Mouse (Mus musculus): ENCODE data around the gene Exoc3l. TPM values are rescaled to one million over a fixed set of nuclear protein-coding genes. Genes with fewer than 3 reads are reported as not detected.

The Exoc3l gene
- polyA plus RNA-seq, 1 experiment from 2014 or later: 6.2 TPM

- Histone ChIP-seq H3K27ac (no peak overlapping the region), H3K9ac (0 out of 2 replicates have a peak overlapping the region, but pooled peaks have one; percentile 29), H3K4me2 (peak overlapping the region; percentile 56), H3K36me3 (0 out of 2 replicates have a peak, but pooled peaks cover 4% of the 10 kb centered on the region), H3K27me3 (peaks cover 95% of the 10 kb centered on the region), H3K9me3 (replicated peaks) (no peaks in the 10 kb centered on the region), H3K4me3 (replicated peaks) (peak overlapping the region; percentile 36), H3K4me1 (replicated peaks) (peaks cover 43% of the 10 kb centered on the region)
- ATAC-seq (ENCODE audit: low read depth): peak; percentile 65
- peak; percentile 43 for DNase-seq
- WGBS (ENCODE audit: insufficient replicate concordance): 4% methylated on average over 28 of the region's 28 CpGs
Observed at GRCm38 (mm10) chr8:105278911-105279334, 17.0 kb downstream of the Exoc3l start.

DNA sequence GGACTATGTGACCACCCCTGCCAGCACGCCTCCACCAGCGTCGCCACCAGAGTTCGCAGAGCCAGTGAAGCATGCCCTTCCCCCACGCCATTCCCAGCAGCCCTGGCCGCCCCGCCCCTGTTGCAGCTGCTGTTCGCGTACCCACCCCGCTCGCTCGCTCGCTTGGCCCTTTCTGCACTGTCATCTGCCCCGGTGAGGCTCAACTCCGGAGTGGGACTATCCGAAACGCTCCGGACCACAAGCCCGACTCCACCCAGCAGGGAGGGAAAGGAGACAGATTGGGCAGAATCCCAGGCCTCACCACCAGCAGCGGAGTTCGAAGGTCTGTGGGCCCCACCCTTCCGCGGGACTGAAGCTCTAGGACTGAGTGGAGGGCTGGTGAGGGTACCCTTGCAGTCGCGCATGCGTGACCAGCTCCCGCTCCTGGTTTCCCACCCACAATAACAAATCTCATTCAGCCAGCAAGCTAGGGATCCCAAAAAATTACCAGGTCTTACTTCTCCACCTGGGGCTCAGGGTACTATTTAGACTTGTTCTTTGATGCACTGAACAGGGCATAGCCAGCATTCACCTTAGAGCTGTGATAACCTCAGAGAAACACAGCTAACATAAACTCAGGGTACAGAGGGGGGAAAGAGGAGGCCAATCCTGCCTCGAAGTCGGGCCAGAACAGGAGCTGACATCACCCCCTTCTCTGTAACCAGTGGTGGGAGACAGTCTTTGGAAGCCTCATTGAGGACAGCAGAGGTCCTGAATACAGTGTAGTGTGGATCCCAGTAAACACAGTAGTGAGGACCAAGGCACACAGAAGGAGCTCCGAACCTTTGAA lies 19.4 kb downstream of the Exoc3l start:
- WGBS (ENCODE audit: insufficient replicate concordance): 4% methylated on average over 30 of the region's 30 CpGs
- ATAC-seq (ENCODE audit: low read depth): peak; percentile 64
- Histone ChIP-seq H3K27me3 (peaks cover 97% of the 10 kb centered on the region), H3K36me3 (0 out of 2 replicates have a peak, but pooled peaks cover 2% of the 10 kb centered on the region), H3K4me1 (replicated peaks) (peaks cover 27% of the 10 kb centered on the region), H3K9me3 (replicated peaks) (no peaks in the 10 kb centered on the region), H3K4me3 (replicated peaks) (peak overlapping the region; percentile 35), H3K27ac (no peak overlapping the region), H3K4me2 (peak overlapping the region; percentile 59), H3K9ac (peak overlapping the region; percentile 47; the same call in 1 of the 2 replicates)
- DNase-seq: no peak

DNA sequence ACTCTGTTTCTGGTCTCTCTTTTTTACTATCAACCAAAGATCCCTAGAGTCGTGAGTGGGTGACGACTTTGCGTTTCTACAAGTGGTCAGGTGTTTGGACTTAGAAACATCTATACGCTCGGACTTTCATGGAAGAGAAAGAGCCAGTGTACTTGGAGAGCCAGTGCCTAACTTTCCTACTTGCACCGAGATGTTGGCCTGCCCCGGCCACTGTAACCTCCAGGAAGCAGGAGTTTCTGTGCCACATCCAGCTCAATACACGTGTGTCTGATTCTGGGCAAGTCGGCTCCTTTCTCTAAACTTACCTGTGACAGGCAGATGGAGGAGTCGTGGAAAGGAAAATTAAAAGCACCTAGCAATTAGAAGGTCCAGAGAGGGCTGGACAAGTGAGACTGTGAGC lies 20.1 kb downstream of the Exoc3l start, which contains the start of gene Nol3:
Nol3 (plus strand) TSS at position 301 of the 400 bp plus-strand sequence.
- Histone ChIP-seq H3K4me3 (replicated peaks) (peak within 1 kb of the TSS; percentile 35), H3K9me3 (replicated peaks) (no peaks in the 10 kb centered on the region), H3K9ac (peak within 1 kb of the TSS; percentile 47; the same call in 1 of the 2 replicates), H3K27me3 (peaks cover 99% of the 10 kb centered on the region), H3K4me1 (replicated peaks) (peaks cover 28% of the 10 kb centered on the region), H3K4me2 (peak within 1 kb of the TSS; percentile 59), H3K36me3 (no peaks in the 10 kb centered on the region), H3K27ac (no peak within 1 kb of the TSS)
- DNase-seq (no peak), ATAC-seq (ENCODE audit: low read depth) (no peak)
- WGBS (ENCODE audit: insufficient replicate concordance): 11% methylated on average over 10 of the region's 10 CpGs

- no peak overlapping the region for H3K4me3 ChIP-seq (replicated peaks)
- 13% methylated on average over 11 of the region's 11 CpGs for WGBS (ENCODE audit: insufficient replicate concordance)
- no peak for ATAC-seq (ENCODE audit: low read depth)
- peaks cover 99% of the 10 kb centered on the region for H3K27me3 ChIP-seq
- no peak for DNase-seq
- no peak overlapping the region for H3K9ac ChIP-seq
- H3K4me1 ChIP-seq (replicated peaks): peaks cover 33% of the 10 kb centered on the region
- H3K4me2 ChIP-seq: peak overlapping the region; percentile 59; the same call in 1 of the 2 replicates
- no peaks in the 10 kb centered on the region for H3K9me3 ChIP-seq (replicated peaks)
- no peaks in the 10 kb centered on the region for H3K36me3 ChIP-seq
- no peak overlapping the region for H3K27ac ChIP-seq
Observed at GRCm38 (mm10) chr8:105275387-105275786, 20.5 kb downstream of the Exoc3l start.

DNA sequence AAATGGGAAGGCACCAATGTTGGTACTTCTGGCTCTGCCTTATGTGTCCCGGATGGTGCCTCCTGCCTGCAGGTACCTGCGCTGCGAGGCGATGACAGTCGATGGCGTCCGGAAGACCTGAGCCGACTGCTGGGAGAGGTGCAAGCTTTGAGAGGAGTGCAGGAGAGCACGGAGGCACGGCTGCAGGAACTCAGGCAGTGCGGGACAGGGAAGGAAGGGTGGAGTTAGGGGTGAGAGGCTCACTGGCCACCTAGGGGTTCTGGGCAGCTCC lies 25.1 kb downstream of the Exoc3l start:
- H3K9me3 ChIP-seq (replicated peaks): peaks cover 6% of the 10 kb centered on the region; the same call in 1 of the 2 replicates
- no peak overlapping the region for H3K4me2 ChIP-seq
- H3K27ac ChIP-seq: no peak overlapping the region
- DNase-seq (no peak), ATAC-seq (ENCODE audit: low read depth) (no peak)
- H3K36me3 ChIP-seq: no peaks in the 10 kb centered on the region
- 6% methylated on average over 11 of the region's 11 CpGs for WGBS (ENCODE audit: insufficient replicate concordance)
- peaks cover 99% of the 10 kb centered on the region for H3K27me3 ChIP-seq
- H3K9ac ChIP-seq: no peak overlapping the region
- peaks cover 39% of the 10 kb centered on the region for H3K4me1 ChIP-seq (replicated peaks)
- H3K4me3 ChIP-seq (replicated peaks): peak overlapping the region; percentile 5; the same call in 1 of the 2 replicates

DNA sequence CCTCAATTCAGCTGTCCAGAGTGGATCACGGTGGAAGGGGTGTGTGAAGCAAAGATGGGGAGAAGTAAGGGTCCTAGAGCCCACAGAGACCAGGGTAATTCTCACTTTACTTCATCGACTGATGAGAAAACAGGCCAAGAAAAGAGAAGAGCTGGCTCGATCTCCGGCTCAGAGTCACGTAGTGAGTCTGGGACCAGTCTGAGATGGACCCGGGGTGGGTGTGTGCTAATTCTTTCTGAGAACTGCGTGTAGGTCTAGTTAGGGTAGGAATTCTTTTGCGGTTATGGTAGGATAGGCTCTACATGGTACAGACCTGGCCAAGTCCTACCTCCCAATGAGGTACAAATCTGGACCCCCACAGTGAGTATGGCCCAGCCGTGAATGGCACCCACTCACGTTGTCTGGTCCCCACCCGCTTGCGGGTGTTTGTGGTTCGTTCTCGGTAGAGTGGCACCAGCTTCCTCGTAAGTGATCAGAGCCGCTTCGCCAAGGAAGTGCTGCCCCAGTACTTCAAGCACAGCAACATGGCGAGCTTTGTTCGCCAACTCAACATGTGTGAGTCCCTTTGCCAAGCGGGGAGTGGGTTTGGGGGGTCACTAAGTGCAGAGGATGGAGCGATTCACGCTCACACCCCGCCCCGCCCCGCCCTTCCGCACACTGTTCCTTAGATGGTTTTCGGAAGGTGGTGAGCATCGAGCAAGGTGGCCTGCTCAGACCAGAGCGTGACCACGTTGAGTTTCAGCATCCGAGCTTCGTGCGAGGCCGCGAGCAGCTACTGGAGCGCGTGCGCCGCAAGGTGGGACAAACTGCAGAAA lies 25.6 kb downstream of the Exoc3l start:
- peaks cover 37% of the 10 kb centered on the region for H3K4me1 ChIP-seq (replicated peaks)
- 0 out of 2 replicates have a peak overlapping the region, but pooled peaks have one; percentile 29 for H3K9ac ChIP-seq
- 5% methylated on average over 39 of the region's 39 CpGs for WGBS (ENCODE audit: insufficient replicate concordance)
- no peaks in the 10 kb centered on the region for H3K36me3 ChIP-seq
- DNase-seq (no peak), ATAC-seq (ENCODE audit: low read depth) (no peak)
- no peak overlapping the region for H3K27ac ChIP-seq
- H3K9me3 ChIP-seq (replicated peaks): peaks cover 6% of the 10 kb centered on the region; the same call in 1 of the 2 replicates
- H3K4me2 ChIP-seq: peak overlapping the region; percentile 65
- peak overlapping the region; percentile 46 for H3K4me3 ChIP-seq (replicated peaks)
- H3K27me3 ChIP-seq: peaks cover 99% of the 10 kb centered on the region

DNA sequence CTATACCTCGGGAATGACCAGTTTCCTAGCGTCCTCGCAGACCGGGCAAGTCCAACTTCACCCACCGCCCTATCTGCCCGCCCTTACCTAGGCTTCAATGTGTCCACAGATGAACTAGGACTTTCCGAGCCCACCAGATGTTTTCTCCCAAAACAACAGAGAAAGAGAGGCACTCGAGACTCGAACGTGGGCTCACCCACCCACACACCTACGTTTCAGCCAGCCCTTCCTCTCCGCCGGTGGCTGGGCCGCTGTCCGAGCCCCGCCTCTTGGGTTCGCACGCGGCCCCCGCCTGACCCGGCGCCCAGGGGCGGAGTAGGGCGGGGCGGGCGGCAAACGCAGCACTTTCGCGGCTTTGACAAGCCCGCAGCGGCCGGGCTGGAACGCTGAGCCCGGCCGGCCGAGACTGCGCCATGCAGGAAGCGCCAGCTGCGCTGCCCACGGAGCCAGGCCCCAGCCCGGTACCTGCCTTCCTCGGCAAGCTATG lies 26.4 kb downstream of the Exoc3l start, which contains the start of gene Hsf4:
Hsf4 (plus strand) TSS at position 341 of the 487 bp plus-strand sequence.
- H3K4me3 ChIP-seq (replicated peaks): peak within 1 kb of the TSS; percentile 46
- H3K9me3 ChIP-seq (replicated peaks): peaks cover 6% of the 10 kb centered on the region; the same call in 1 of the 2 replicates
- H3K27me3 ChIP-seq: peaks cover 98% of the 10 kb centered on the region
- DNase-seq: no peak
- H3K4me2 ChIP-seq: peak within 1 kb of the TSS; percentile 65
- H3K36me3 ChIP-seq: no peaks in the 10 kb centered on the region
- WGBS (ENCODE audit: insufficient replicate concordance): under 1% methylated on average over 42 of the region's 42 CpGs
- no peak within 1 kb of the TSS for H3K27ac ChIP-seq
- ATAC-seq (ENCODE audit: low read depth): peak; percentile 16; the same call in 1 of the 2 replicates
- H3K4me1 ChIP-seq (replicated peaks): peaks cover 45% of the 10 kb centered on the region
- 0 out of 2 replicates have a peak within 1 kb of the TSS, but pooled peaks have one; percentile 29 for H3K9ac ChIP-seq

DNA sequence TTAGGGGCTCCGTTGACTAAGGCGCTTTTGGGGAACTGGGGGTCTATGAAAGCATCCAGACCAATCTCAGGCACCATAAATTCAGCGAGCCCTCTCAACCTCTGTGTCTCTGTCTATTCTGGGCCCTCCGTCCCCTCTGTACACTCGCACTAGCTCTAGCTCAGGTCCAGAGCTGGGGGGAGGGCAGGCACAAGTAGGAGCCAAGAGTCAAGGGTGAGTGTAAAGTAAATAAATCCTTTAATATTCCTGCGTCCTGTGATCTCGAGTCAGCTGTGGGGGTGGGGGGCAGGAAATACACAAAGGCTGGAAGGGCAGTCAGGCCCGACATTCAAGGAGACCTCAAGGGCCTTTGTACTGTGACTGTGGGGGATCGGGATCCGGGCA lies 26.8 kb downstream of the Exoc3l start:
- DNase-seq (no peak), ATAC-seq (ENCODE audit: low read depth) (no peak)
- Histone ChIP-seq H3K36me3 (no peaks in the 10 kb centered on the region), H3K27me3 (peaks cover 94% of the 10 kb centered on the region), H3K9me3 (replicated peaks) (peaks cover 6% of the 10 kb centered on the region; the same call in 1 of the 2 replicates), H3K4me1 (replicated peaks) (peaks cover 47% of the 10 kb centered on the region), H3K27ac (no peak overlapping the region), H3K4me3 (replicated peaks) (peak overlapping the region; percentile 46), H3K9ac (no peak overlapping the region), H3K4me2 (peak overlapping the region; percentile 65)
- 5% methylated on average over 10 of the region's 10 CpGs for WGBS (ENCODE audit: insufficient replicate concordance)

- H3K9ac ChIP-seq: no peak overlapping the region
- H3K4me1 ChIP-seq (replicated peaks): peaks cover 52% of the 10 kb centered on the region
- WGBS (ENCODE audit: insufficient replicate concordance): 5% methylated on average over 65 of the region's 65 CpGs
- peaks cover 88% of the 10 kb centered on the region for H3K27me3 ChIP-seq
- H3K4me2 ChIP-seq: peak overlapping the region; percentile 65
- no peak overlapping the region for H3K27ac ChIP-seq
- DNase-seq: no peak
- H3K4me3 ChIP-seq (replicated peaks): peak overlapping the region; percentile 46
- no peaks in the 10 kb centered on the region for H3K36me3 ChIP-seq
- H3K9me3 ChIP-seq (replicated peaks): peaks cover 6% of the 10 kb centered on the region; the same call in 1 of the 2 replicates
- ATAC-seq (ENCODE audit: low read depth): no peak
Observed at GRCm38 (mm10) chr8:105268342-105269074, 27.4 kb downstream of the Exoc3l start.

DNA sequence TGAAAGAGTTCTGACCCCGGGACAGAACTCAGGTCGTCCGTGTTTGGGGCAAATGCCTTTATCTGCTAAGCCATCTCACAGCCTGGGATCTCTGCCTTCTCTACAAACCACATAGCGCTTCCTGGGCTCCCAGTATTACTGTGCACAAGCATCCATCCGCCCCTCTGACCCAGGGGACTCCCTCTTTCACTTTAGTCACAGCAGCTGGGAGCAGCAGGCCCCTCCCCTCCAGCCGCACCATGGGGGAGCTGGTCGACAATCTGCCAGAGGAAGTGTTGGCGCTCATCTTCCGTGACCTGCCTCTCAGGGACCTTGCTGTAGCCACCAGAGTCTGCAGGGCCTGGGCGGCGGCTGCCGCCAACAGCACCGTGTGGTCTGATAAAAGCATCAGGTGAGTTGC lies 29.1 kb downstream of the Exoc3l start:
- 22% methylated on average over 13 of the region's 13 CpGs for WGBS (ENCODE audit: insufficient replicate concordance)
- H3K4me1 ChIP-seq (replicated peaks): peaks cover 60% of the 10 kb centered on the region
- no peak for ATAC-seq (ENCODE audit: low read depth)

More for the DNA sequence above, 29.1 kb downstream of the Exoc3l start:
- Histone ChIP-seq H3K9ac (no peak overlapping the region), H3K27me3 (peaks cover 76% of the 10 kb centered on the region), H3K4me3 (replicated peaks) (no peak overlapping the region), H3K4me2 (no peak overlapping the region), H3K9me3 (replicated peaks) (peaks cover 6% of the 10 kb centered on the region; the same call in 1 of the 2 replicates), H3K36me3 (no peaks in the 10 kb centered on the region), H3K27ac (no peak overlapping the region)
- DNase-seq: no peak
